Mouse (Mus musculus): ENCODE data around the gene Sp1. TPM values are rescaled to one million over a fixed set of nuclear protein-coding genes. Genes with fewer than 3 reads are reported as not detected.

The Sp1 gene
- polyA plus RNA-seq, 1 experiment from 2014 or later: 4.6 TPM

DNA sequence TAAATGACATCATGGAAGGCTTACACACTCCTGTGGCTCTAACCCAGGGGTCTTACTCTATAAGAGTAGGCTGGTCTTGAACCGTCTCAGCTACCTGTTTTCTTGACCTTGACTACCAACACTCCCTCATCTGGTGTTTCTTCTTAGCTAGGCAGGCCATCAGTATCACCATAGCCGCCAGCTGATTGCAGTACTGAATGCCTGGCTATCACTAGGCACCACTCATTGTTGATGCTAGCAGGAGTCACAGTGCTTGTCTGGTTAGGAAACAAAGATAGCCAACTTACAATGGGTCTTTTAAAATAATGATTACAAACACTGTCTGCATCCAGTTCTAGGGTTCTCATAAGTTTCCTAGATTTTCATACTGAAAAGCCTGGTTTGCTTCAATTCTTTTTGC, 4.7 kb upstream of the Sp1 start:
- H3K4me2 ChIP-seq: no peak overlapping the region
- H3K36me3 ChIP-seq: no peaks in the 10 kb centered on the region
- H3K4me1 ChIP-seq (replicated peaks): peaks cover 12% of the 10 kb centered on the region
- H3K4me3 ChIP-seq: no peak overlapping the region
- H3K27ac ChIP-seq: no peak overlapping the region
- H3K9me3 ChIP-seq: no peaks in the 10 kb centered on the region
- H3K27me3 ChIP-seq: no peaks in the 10 kb centered on the region
- WGBS: 71% methylated on average over 2 of the region's 2 CpGs
- no peak overlapping the region for H3K9ac ChIP-seq
- no peak for ATAC-seq (ENCODE audit: low FRiP score)

DNA sequence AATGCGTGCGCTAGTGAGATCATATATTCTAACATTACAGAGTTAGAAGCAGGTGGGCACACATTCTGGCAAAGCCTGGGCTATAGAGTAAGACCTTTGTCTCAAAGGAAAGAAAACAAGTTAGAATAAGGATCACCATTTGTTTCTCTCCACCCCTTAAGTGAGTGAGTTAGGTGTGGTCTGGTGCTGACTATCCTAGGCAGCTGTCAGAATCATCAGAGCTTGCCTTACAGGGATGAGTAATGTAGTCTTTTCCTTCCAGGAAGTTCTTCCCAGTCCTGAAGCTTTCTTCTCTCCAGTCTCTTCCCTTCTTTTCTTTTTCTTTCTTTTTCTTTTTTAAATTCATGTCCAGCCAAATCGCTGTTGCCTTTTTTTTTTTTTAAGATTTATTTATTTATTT, 3.7 kb upstream of the Sp1 start:
- ATAC-seq (ENCODE audit: low FRiP score): no peak
- Histone ChIP-seq H3K4me3 (no peak overlapping the region), H3K9ac (no peak overlapping the region), H3K27ac (no peak overlapping the region), H3K27me3 (no peaks in the 10 kb centered on the region), H3K9me3 (no peaks in the 10 kb centered on the region), H3K4me2 (no peak overlapping the region), H3K36me3 (no peaks in the 10 kb centered on the region), H3K4me1 (replicated peaks) (peaks cover 17% of the 10 kb centered on the region)
- 95% methylated on average over 3 of the region's 3 CpGs for WGBS

DNA sequence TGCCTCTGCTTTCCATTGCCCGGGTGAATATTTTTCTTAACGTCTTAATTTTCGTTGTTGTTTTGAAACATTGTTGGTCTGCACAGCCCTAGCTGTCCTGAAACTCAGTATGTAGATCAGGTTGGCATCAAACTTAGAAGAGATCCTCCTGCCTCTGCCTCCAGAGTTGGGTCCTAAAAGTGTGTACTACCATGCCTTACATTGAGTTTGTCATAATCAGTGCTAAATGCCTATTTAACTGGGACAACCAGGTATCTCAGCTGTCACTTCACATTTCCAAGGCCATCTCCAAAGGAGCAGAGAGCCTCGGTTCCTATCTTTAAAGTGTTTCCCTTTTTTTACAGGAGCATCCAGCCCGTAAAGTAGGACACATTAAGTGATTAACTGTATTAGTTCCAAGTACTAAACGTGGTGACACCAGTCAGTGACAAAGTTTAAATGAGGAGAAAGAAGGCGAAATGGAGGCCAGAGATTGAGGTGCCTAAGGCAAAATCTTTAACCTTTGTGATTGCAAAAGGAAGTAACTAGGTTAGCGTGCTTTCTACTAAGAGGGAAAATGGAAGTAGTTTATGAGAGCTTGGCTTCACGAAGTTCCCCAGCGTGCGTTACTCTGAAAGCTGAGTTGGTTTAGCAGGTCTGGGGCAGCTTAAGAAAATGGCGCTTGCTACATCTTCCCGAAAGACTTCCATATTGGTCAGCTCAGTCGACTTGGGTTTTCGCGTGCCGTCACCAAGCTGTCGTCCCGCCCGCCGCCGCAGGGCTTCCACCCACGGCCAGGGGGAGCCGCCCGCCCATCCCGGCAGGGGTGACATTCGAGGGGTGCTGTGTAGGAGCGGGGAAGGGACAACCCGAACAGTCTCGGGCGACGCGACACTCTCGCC, 1.1 kb upstream of the Sp1 start:
- peak overlapping the region; percentile 99 for H3K27ac ChIP-seq
- peaks cover 20% of the 10 kb centered on the region for H3K36me3 ChIP-seq
- H3K4me1 ChIP-seq (replicated peaks): peaks cover 36% of the 10 kb centered on the region
- H3K27me3 ChIP-seq: no peaks in the 10 kb centered on the region
- H3K9me3 ChIP-seq: no peaks in the 10 kb centered on the region
- peak overlapping the region; percentile 74 for H3K9ac ChIP-seq
- ATAC-seq (ENCODE audit: low FRiP score): no peak
- H3K4me3 ChIP-seq: peak overlapping the region; percentile 54
- peak overlapping the region; percentile 62 for H3K4me2 ChIP-seq
- WGBS: 16% methylated on average over 34 of the region's 34 CpGs

DNA sequence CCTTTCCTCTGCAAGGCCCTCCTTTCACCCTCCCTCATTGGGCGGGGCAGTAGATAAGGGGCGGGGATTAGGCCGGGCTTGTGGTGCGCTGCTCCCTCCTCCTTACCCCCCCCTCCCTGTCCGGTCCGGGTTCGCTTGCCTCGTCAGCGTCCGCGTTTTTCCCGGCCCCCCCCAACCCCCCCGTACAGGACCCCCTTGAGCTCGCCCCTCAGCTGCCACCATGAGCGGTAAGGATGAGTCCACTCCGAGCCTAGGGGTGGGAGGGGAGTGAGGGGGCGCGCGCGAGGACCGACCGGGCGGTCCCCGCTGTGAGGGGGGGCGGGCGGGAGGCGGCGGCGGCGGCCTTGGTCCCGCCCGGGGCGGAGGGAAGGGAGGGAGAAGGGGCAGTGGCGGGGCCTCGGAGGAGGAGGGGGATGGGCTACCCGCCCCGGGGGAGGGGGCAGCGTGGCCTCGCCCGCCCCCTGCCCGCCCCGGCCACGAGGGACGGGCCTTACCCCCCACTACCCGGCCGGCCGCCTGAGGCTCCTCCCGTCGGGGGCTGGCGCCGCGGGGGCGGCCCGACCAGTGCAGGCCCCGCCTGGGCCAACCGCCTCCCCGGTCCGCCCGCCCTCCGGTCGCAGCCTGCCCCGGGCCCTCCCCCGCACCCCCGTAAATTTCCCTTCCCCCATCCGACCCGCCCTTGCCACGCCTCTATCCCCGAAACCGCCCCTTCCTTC, 411 bp downstream of the Sp1 start:
- Histone ChIP-seq H3K27ac (peak overlapping the region; percentile 92), H3K27me3 (no peaks in the 10 kb centered on the region), H3K9me3 (no peaks in the 10 kb centered on the region), H3K36me3 (peaks cover 32% of the 10 kb centered on the region), H3K4me3 (peak overlapping the region; percentile 86), H3K4me1 (replicated peaks) (peaks cover 51% of the 10 kb centered on the region), H3K4me2 (peak overlapping the region; percentile 57), H3K9ac (peak overlapping the region; percentile 94)
- 1% methylated on average over 15 of the region's 69 CpGs for WGBS
- ATAC-seq (ENCODE audit: low FRiP score): no peak

DNA sequence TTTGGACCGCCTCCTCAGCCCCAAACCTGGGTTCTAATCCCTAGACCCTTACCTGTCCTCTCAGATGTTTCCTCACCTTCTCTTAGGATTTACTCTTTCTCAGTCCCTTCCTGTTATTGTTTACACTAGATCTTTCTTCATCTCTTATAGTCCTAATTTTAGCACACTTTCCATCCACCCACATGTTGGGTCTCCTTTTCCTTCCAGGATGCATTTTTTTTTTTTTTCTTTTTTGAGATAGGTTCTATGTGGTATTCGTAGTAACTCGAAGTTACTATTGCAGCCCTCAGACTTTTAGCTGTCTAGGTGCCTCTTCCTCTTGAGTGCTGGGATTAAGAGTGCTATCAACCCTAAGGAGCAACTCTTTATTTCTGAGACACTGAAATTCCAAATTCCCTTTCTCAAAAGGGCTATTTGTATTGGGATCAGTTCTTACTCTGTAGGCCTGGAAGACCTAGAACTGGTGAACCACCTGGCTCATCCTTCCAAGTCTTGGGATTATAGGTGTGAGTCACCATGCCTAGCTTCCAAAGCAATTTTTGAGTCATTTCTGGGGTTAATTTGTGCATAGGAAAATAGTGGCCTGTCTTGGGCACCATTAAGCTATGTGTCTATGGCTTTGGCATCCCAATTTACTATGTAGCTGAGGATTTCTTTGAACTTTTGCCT, 1.1 kb downstream of the Sp1 start:
- H3K36me3 ChIP-seq: peaks cover 37% of the 10 kb centered on the region
- H3K27me3 ChIP-seq: no peaks in the 10 kb centered on the region
- H3K4me3 ChIP-seq: peak overlapping the region; percentile 86
- H3K27ac ChIP-seq: peak overlapping the region; percentile 92
- no peaks in the 10 kb centered on the region for H3K9me3 ChIP-seq
- H3K4me1 ChIP-seq (replicated peaks): peaks cover 56% of the 10 kb centered on the region
- WGBS: 29% methylated on average over 3 of the region's 3 CpGs
- peak overlapping the region; percentile 94 for H3K9ac ChIP-seq
- H3K4me2 ChIP-seq: peak overlapping the region; percentile 57
- ATAC-seq (ENCODE audit: low FRiP score): no peak

DNA sequence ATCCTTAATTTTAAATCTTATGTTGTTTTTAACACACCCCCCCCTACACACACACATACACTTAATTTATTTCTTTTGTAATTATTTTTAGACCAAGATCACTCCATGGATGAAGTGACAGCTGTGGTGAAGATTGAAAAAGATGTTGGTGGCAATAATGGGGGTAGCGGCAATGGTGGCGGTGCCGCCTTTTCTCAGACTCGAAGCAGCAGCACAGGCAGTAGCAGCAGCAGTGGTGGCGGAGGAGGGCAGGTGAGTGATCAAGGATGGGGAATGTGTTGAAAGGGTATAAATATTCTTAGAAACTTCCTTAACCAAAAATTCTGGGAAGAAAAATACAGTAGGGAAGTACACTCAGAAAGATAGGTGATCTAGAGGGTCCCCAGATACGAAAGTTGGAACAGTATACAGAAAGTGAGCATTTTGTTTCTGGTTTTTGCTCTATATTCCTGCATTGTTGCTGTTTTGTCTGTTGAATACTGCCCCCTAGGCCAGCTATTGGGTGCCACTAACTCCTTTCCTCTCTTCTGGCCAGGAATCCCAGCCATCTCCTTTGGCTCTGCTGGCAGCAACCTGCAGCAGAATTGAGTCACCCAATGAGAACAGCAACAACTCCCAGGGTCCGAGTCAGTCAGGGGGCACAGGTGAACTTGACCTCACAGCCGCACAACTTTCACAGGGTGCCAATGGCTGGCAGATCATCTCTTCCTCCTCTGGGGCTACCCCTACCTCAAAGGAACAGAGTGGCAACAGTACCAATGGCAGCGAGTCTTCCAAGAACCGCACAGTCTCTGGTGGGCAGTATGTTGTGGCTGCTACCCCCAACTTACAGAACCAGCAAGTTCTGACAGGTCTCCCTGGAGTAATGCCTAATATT, 2.0 kb downstream of the Sp1 start:
- peaks cover 45% of the 10 kb centered on the region for H3K36me3 ChIP-seq
- no peaks in the 10 kb centered on the region for H3K27me3 ChIP-seq
- ATAC-seq (ENCODE audit: low FRiP score): no peak
- peaks cover 59% of the 10 kb centered on the region for H3K4me1 ChIP-seq (replicated peaks)
- WGBS: 96% methylated on average over 10 of the region's 10 CpGs
- H3K9me3 ChIP-seq: no peaks in the 10 kb centered on the region
- H3K27ac ChIP-seq: no peak overlapping the region
- no peak overlapping the region for H3K9ac ChIP-seq
- peak overlapping the region; percentile 57 for H3K4me2 ChIP-seq
- H3K4me3 ChIP-seq: peak overlapping the region; percentile 86; the same call in 1 of the 2 replicates

DNA sequence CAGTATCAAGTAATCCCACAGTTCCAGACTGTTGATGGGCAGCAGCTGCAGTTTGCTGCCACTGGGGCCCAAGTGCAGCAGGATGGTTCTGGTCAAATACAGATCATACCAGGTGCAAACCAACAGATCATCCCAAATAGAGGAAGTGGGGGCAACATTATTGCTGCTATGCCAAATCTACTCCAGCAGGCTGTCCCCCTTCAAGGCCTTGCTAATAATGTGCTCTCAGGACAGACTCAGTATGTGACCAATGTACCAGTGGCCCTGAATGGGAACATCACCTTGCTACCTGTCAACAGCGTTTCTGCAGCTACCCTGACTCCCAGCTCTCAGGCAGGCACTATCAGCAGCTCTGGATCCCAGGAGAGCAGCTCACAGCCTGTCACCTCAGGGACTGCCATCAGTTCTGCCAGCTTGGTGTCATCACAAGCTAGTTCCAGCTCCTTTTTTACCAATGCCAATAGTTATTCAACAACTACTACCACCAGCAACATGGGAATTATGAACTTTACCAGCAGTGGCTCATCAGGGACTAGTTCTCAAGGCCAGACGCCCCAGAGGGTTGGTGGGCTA, 2.7 kb downstream of the Sp1 start:
- 85% methylated on average over 2 of the region's 2 CpGs for WGBS
- ATAC-seq (ENCODE audit: low FRiP score): no peak
- H3K4me2 ChIP-seq: peak overlapping the region; percentile 31; the same call in 1 of the 2 replicates
- peak overlapping the region; percentile 31; the same call in 1 of the 2 replicates for H3K9ac ChIP-seq
- peaks cover 50% of the 10 kb centered on the region for H3K36me3 ChIP-seq
- H3K4me1 ChIP-seq (replicated peaks): peaks cover 59% of the 10 kb centered on the region
- no peak overlapping the region for H3K4me3 ChIP-seq
- H3K27ac ChIP-seq: no peak overlapping the region
- H3K27me3 ChIP-seq: no peaks in the 10 kb centered on the region
- H3K9me3 ChIP-seq: no peaks in the 10 kb centered on the region

DNA sequence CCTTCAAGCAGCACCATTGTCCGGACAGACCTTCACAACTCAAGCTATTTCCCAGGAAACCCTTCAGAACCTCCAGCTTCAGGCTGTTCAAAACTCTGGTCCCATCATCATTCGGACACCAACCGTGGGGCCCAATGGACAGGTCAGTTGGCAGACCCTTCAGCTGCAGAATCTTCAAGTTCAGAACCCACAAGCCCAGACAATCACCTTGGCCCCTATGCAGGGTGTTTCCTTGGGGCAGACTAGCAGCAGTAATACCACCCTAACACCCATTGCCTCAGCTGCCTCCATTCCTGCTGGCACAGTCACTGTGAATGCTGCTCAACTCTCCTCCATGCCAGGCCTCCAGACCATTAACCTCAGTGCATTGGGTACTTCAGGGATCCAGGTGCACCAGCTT, 3.3 kb downstream of the Sp1 start:
- H3K9ac ChIP-seq: peak overlapping the region; percentile 31; the same call in 1 of the 2 replicates
- H3K4me1 ChIP-seq (replicated peaks): peaks cover 59% of the 10 kb centered on the region
- WGBS: 92% methylated on average over 3 of the region's 3 CpGs
- no peak overlapping the region for H3K27ac ChIP-seq
- peak overlapping the region; percentile 11; the same call in 1 of the 2 replicates for H3K4me3 ChIP-seq
- no peaks in the 10 kb centered on the region for H3K27me3 ChIP-seq
- H3K9me3 ChIP-seq: no peaks in the 10 kb centered on the region
- peaks cover 56% of the 10 kb centered on the region for H3K36me3 ChIP-seq
- peak overlapping the region; percentile 31 for H3K4me2 ChIP-seq
- ATAC-seq (ENCODE audit: low FRiP score): no peak

DNA sequence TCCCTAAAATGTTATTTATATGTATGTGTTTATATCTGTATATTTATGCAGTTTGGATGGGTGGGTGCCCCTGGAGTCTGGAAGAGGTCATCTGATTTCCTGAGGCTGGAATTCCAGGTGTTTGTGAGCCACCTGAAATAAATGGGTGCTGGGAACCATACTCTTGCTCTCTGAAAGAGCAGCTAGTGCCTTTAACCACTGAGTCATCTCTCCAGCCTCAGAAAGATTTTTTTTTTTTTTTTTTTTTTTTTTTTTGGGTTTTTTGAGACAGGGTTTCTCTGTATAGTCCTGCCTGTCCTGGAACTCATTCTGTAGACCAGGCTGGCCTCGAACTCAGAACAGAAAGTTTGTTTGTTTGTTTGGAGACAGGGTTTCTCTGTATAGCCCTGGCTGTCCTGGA, 5.1 kb downstream of the Sp1 start:
- Histone ChIP-seq H3K27ac (no peak overlapping the region), H3K4me3 (0 out of 2 replicates have a peak overlapping the region, but pooled peaks have one; percentile 12), H3K4me1 (replicated peaks) (peaks cover 55% of the 10 kb centered on the region), H3K36me3 (peaks cover 58% of the 10 kb centered on the region), H3K27me3 (no peaks in the 10 kb centered on the region), H3K9ac (no peak overlapping the region), H3K4me2 (peak overlapping the region; percentile 31), H3K9me3 (no peaks in the 10 kb centered on the region)
- no peak for ATAC-seq (ENCODE audit: low FRiP score)
- 100% methylated on average over 1 of the region's 1 CpGs for WGBS

DNA sequence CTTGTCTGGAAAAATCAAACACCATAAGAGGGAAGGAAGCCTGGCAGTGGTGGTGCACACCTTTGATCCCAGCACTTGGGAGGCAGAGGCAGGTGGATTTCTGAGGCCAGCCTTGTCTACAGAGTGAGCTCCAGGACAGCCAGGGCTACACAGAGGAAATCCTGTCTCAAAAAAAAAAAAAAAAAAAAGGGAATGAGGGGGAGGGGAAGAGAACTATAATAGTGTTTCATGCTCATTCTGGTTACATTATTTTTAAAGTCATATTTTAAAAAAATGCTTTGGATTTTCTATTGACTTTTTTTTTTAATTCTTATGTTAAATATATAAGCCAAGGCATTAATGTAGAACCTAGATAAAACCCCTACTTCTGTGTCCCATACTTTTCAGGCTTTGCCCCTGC, 7.7 kb downstream of the Sp1 start:
- no peak overlapping the region for H3K9ac ChIP-seq
- H3K4me1 ChIP-seq (replicated peaks): peaks cover 40% of the 10 kb centered on the region
- H3K4me2 ChIP-seq: no peak overlapping the region
- H3K27ac ChIP-seq: no peak overlapping the region
- H3K27me3 ChIP-seq: no peaks in the 10 kb centered on the region
- ATAC-seq (ENCODE audit: low FRiP score): no peak
- H3K4me3 ChIP-seq: no peak overlapping the region
- H3K36me3 ChIP-seq: peaks cover 55% of the 10 kb centered on the region
- no peaks in the 10 kb centered on the region for H3K9me3 ChIP-seq

DNA sequence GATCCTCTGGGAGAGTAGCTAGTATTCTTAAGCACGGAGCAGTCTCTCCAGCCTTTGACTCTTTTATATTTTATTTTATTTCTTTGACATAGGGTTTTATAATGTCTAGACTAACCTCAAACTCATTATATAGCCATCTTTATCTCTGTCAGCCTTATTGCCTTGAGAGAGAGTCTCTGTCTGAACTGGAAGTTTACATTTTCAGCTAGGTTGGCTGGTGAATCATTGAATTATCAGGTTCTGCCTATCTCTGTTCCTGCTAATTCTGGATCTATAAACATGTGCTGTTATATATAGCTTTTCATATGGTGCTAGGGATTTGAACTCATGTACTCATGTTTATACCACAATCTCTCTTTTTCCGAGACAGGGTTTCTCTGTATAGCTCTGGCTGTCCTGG, 11.6 kb downstream of the Sp1 start:
- Histone ChIP-seq H3K4me2 (no peak overlapping the region), H3K27ac (no peak overlapping the region), H3K4me1 (replicated peaks) (peaks cover 5% of the 10 kb centered on the region; the same call in 1 of the 2 replicates), H3K9ac (no peak overlapping the region), H3K9me3 (no peaks in the 10 kb centered on the region), H3K4me3 (no peak overlapping the region), H3K27me3 (no peaks in the 10 kb centered on the region), H3K36me3 (peaks cover 27% of the 10 kb centered on the region)
- 88% methylated on average over 2 of the region's 2 CpGs for WGBS
- no peak for ATAC-seq (ENCODE audit: low FRiP score)
